Mouse (Mus musculus) MEL (cell line): Measurements from ENCODE around the gene Ankrd24.

Experiments
- CTCF ChIP-seq, 3 experiments: IDR thresholded peaks in 2 of 3; conservative IDR thresholded peaks in 1 of 3; 2 replicates each; pipeline ENCODE4 v1.5.1; 2011 to 2012; ENCODE audit warnings: low read length in 3 of 3, low read depth in 2 of 3, mild to moderate bottlenecking in 2 of 3, improper control_type of control experiment in 1 of 3, inconsistent platforms in 1 of 3, mixed read lengths in 1 of 3, moderate library complexity in 1 of 3; ENCODE audit not compliant: control insufficient read depth in 1 of 3, insufficient read depth in 1 of 3, poor library complexity in 1 of 3, severe bottlenecking in 1 of 3
- ETS1 ChIP-seq: IDR thresholded peaks from 2 replicates; pipeline ENCODE4 v1.6.1; 2012; ENCODE audit warnings: low read depth, mild to moderate bottlenecking, inconsistent platforms, low read length, improper control_type of control experiment, moderate library complexity
- GATA1 ChIP-seq: IDR thresholded peaks from 2 replicates; pipeline ENCODE4 v1.6.1; 2011; ENCODE audit warnings: low read depth, low read length, improper control_type of control experiment
- HCFC1 ChIP-seq: IDR thresholded peaks from 2 replicates; pipeline ENCODE4 v1.6.1; 2012; ENCODE audit warnings: low read depth, mild to moderate bottlenecking, inconsistent platforms, low read length, improper control_type of control experiment, moderate library complexity
- MAX ChIP-seq: IDR thresholded peaks from 2 replicates; pipeline ENCODE4 v1.6.1; 2011; ENCODE audit warnings: low read length, improper control_type of control experiment
- MXI1 ChIP-seq: IDR thresholded peaks from 2 replicates; pipeline ENCODE4 v1.6.1; 2011; ENCODE audit warnings: mild to moderate bottlenecking, low read depth, low read length, improper control_type of control experiment
- NELFE ChIP-seq: IDR thresholded peaks from 2 replicates; pipeline ENCODE4 v1.6.1; 2011; ENCODE audit warnings: low read depth, low read length, improper control_type of control experiment
- POLR2A ChIP-seq, 2 experiments: IDR thresholded peaks; 2 replicates each; pipeline ENCODE4 v1.6.1; 2011 to 2012; ENCODE audit warnings: low read length in 2 of 2, mild to moderate bottlenecking in 2 of 2, control low read depth in 1 of 2, improper control_type of control experiment in 1 of 2, low read depth in 1 of 2, moderate library complexity in 1 of 2; ENCODE audit not compliant: control insufficient read depth in 1 of 2, insufficient read depth in 1 of 2, poor library complexity in 1 of 2
- RCOR1 ChIP-seq: IDR thresholded peaks from 2 replicates; pipeline ENCODE4 v1.6.1; 2012; ENCODE audit warnings: low read depth, mild to moderate bottlenecking, inconsistent platforms, low read length, improper control_type of control experiment
- TBP ChIP-seq: IDR thresholded peaks from 2 replicates; pipeline ENCODE4 v1.8.0; 2011; ENCODE audit warnings: low read depth, low read length, improper control_type of control experiment
- ZMIZ1 ChIP-seq: IDR thresholded peaks from 2 replicates; pipeline ENCODE4 v1.6.1; 2012; ENCODE audit warnings: low read depth, mild to moderate bottlenecking, inconsistent platforms, low read length, improper control_type of control experiment, moderate library complexity

DNA sequence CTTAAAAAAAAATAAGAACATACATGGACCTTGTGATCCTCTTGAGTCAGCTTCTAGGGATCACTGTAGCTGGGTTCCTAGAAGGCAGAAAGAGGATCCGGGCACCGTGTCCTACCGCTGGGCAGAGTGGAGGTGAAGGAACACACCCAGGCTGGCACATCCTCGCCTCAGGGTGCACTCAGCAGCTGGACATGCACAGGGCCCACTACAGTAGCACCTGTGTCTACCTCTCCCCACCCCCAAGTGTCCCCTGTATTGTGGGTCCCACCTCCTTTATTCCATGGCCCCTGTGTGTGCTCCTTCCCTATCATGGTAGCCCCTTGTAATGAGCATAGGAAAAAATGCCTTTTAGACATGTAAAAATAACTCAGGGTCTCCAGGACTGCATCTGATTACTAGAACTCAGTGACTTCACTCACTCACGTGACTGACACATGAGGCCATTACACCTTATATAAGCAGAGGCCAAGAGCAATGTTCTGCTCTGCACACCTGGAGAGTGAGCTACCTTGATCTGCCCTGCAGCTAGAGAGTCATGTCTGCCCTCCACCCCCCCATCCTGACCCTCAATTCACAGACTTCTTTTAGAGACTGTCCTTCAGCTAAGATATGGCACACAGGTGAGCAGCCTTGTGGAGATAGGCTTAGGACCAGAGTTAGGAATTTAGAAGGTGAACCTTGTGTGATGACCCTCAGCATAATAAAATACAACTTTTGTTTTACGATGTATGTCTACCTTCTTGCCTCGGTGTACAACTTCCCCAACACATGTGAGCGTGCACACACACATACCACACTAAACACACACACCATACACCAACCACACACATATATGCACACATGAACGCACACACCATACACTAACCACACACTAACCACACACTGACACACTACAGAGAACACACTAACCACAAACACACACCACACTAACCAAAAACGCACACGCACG is 24.0 kb upstream of the Ankrd24 start:
- no peak; the same call in 1 of the 2 replicates for TF ChIP-seq NELFE
- TF ChIP-seq ZMIZ1: no peak
- TF ChIP-seq POLR2A (IDR thresholded peaks at IDR 0.05; ENCODE audit: control insufficient read depth in 1 of 2, insufficient read depth in 1 of 2, low read depth in 1 of 2, low read length in 2 of 2, poor library complexity in 1 of 2): no peak
- no peak for TF ChIP-seq CTCF (IDR thresholded peaks at IDR 0.05 in 2 of 3, conservative IDR thresholded peaks at IDR 0.05 in 1 of 3; ENCODE audit: control insufficient read depth in 1 of 3, insufficient read depth in 1 of 3, low read depth in 2 of 3, low read length in 3 of 3, poor library complexity in 1 of 3, severe bottlenecking in 1 of 3)
- 0 out of 2 replicates have a peak, but pooled peaks have one; percentile 15 for TF ChIP-seq HCFC1
- TF ChIP-seq MXI1: no peak; the same call in 1 of the 2 replicates
- no peak for TF ChIP-seq GATA1
- no peak for TF ChIP-seq ETS1
- no peak; the same call in 1 of the 2 replicates for TF ChIP-seq TBP
- TF ChIP-seq RCOR1: no peak
- TF ChIP-seq MAX: no peak; the same call in 1 of the 2 replicates
